Mouse (Mus musculus) CH12.LX (cell line): ENCODE results near the gene Dpp4. TPM values are rescaled to one million over a fixed set of nuclear protein-coding genes. Genes with fewer than 3 reads are reported as not detected.

ENCODE experiments used
- DNase-seq: peaks from one replicate; pipeline ENCODE4 v3.0.0-alpha.2; 2013; ENCODE audit errors: extremely low read depth
- H3K27ac ChIP-seq: 2 replicates; pipeline ENCODE4 v1.5.1; 2012; ENCODE audit warnings: low read depth, mild to moderate bottlenecking, control low read depth, moderate library complexity; ENCODE audit not compliant: insufficient read depth
- H3K27me3 ChIP-seq: replicated peaks from 2 replicates; pipeline ENCODE3; 2012; ENCODE audit warnings: inconsistent platforms
- H3K36me3 ChIP-seq, 2 experiments: replicated peaks in 1 of 2; 2 replicates each; pipeline versions ENCODE3 to v1.6.1; 2012; ENCODE audit warnings: inconsistent platforms in 1 of 2, low read length in 1 of 2, mild to moderate bottlenecking in 1 of 2, mixed read lengths in 1 of 2, moderate library complexity in 1 of 2; ENCODE audit not compliant: control insufficient read depth in 1 of 2, insufficient read depth in 1 of 2
- H3K4me1 ChIP-seq, 2 experiments: 2 replicates each; pipeline ENCODE4 v1.6.1; 2012; ENCODE audit warnings: inconsistent platforms in 1 of 2, moderate library complexity in 1 of 2; ENCODE audit not compliant: insufficient read depth in 2 of 2, control insufficient read depth in 1 of 2
- H3K4me2 ChIP-seq: 2 replicates; pipeline ENCODE4 v1.6.1; 2012; ENCODE audit warnings: low read depth, mild to moderate bottlenecking, control low read depth; ENCODE audit not compliant: poor library complexity, insufficient read depth, severe bottlenecking
- H3K4me3 ChIP-seq, 3 experiments: fragments of 150-350 bp in 1 of 3; sonication (generic) in 1 of 3; replicated peaks in 1 of 3; 2 replicates each; pipeline versions ENCODE3 to v1.5.1; 2011 to 2012; ENCODE audit warnings: low read depth in 2 of 3, low read length in 2 of 3, mild to moderate bottlenecking in 2 of 3, moderate library complexity in 2 of 3, control low read depth in 1 of 3, improper control_type of control experiment in 1 of 3, inconsistent platforms in 1 of 3, mixed read lengths in 1 of 3; ENCODE audit not compliant: poor library complexity in 1 of 3
- H3K79me2 ChIP-seq: replicated peaks from 2 replicates; pipeline ENCODE4 v1.6.1; 2012; ENCODE audit warnings: mild to moderate bottlenecking, moderate library complexity; ENCODE audit not compliant: control insufficient read depth, poor library complexity, insufficient read depth, severe bottlenecking; ENCODE audit errors: extremely low read depth
- H3K9ac ChIP-seq: 2 replicates; pipeline ENCODE4 v1.6.1; 2012; ENCODE audit warnings: low read depth, mild to moderate bottlenecking, control low read depth, moderate library complexity; ENCODE audit not compliant: insufficient read depth
- H3K9me3 ChIP-seq: replicated peaks from 2 replicates; pipeline ENCODE3; 2012; ENCODE audit warnings: low read length, inconsistent platforms, mixed read lengths
- CHD2 ChIP-seq: IDR thresholded peaks from 2 replicates; pipeline ENCODE4 v1.6.1; 2011; ENCODE audit warnings: low read length, improper control_type of control experiment
- E2F4 ChIP-seq: IDR thresholded peaks from 2 replicates; pipeline ENCODE4 v1.6.1; 2011; ENCODE audit warnings: low read depth, low read length, improper control_type of control experiment; ENCODE audit not compliant: insufficient replicate concordance
- EP300 ChIP-seq: IDR thresholded peaks from 2 replicates; pipeline ENCODE4 v1.6.1; 2011; ENCODE audit warnings: low read length, improper control_type of control experiment
- ETS1 ChIP-seq: conservative IDR thresholded peaks from 2 replicates; pipeline ENCODE4 v1.6.1; 2012; ENCODE audit warnings: low read depth, mild to moderate bottlenecking, inconsistent platforms, low read length, improper control_type of control experiment, moderate library complexity
- HCFC1 ChIP-seq: IDR thresholded peaks from 2 replicates; pipeline ENCODE4 v1.6.1; 2012; ENCODE audit warnings: low read depth, mild to moderate bottlenecking, inconsistent platforms, low read length, improper control_type of control experiment
- IRF4 ChIP-seq: IDR thresholded peaks from 2 replicates; pipeline ENCODE4 v1.6.1; 2014; ENCODE audit warnings: low read depth, mild to moderate bottlenecking, inconsistent platforms, low read length, improper control_type of control experiment
- JUND ChIP-seq: conservative IDR thresholded peaks from 2 replicates; pipeline ENCODE4 v1.6.1; 2011; ENCODE audit warnings: low read depth, low read length, improper control_type of control experiment
- MXI1 ChIP-seq: IDR thresholded peaks from 2 replicates; pipeline ENCODE4 v1.6.1; 2011; ENCODE audit warnings: mild to moderate bottlenecking, low read depth, low read length, improper control_type of control experiment
- NELFE ChIP-seq: IDR thresholded peaks from 2 replicates; pipeline ENCODE4 v1.6.1; 2011; ENCODE audit warnings: low read depth, low read length, improper control_type of control experiment
- PAX5 ChIP-seq: IDR thresholded peaks from 2 replicates; pipeline ENCODE4 v1.6.1; 2012; ENCODE audit warnings: low read length, inconsistent platforms, mixed read lengths
- POLR2A ChIP-seq: IDR thresholded peaks from 2 replicates; pipeline ENCODE4 v1.6.1; 2011; ENCODE audit warnings: low read depth, mild to moderate bottlenecking, improper control_type of control experiment, low read length
- POLR2AphosphoS2 ChIP-seq: IDR thresholded peaks from 2 replicates; pipeline ENCODE4 v1.6.1; 2011; ENCODE audit warnings: low read depth, low read length, improper control_type of control experiment
- SMC3 ChIP-seq: IDR thresholded peaks from 2 replicates; pipeline ENCODE4 v1.6.1; 2011; ENCODE audit warnings: low read depth, low read length, improper control_type of control experiment
- TBP ChIP-seq: conservative IDR thresholded peaks from 2 replicates; pipeline ENCODE4 v1.6.1; 2011; ENCODE audit warnings: low read depth, low read length, improper control_type of control experiment
- TCF12 ChIP-seq: IDR thresholded peaks from 2 replicates; pipeline ENCODE4 v1.6.1; 2014; ENCODE audit warnings: low read depth, mild to moderate bottlenecking, inconsistent platforms, low read length, improper control_type of control experiment
- UBTF ChIP-seq: IDR thresholded peaks from 2 replicates; pipeline ENCODE4 v1.6.1; 2012; ENCODE audit warnings: low read depth, mild to moderate bottlenecking, inconsistent platforms, low read length, improper control_type of control experiment, moderate library complexity
- USF1 ChIP-seq: IDR thresholded peaks from 2 replicates; pipeline ENCODE4 v1.6.1; 2014; ENCODE audit warnings: low read depth, mild to moderate bottlenecking, inconsistent platforms, low read length, improper control_type of control experiment
- USF2 ChIP-seq: conservative IDR thresholded peaks from 2 replicates; pipeline ENCODE4 v1.6.1; 2011; ENCODE audit warnings: low read depth, low read length, improper control_type of control experiment
- ZKSCAN1 ChIP-seq: IDR thresholded peaks from 2 replicates; pipeline ENCODE4 v1.6.1; 2012; ENCODE audit warnings: low read depth, inconsistent platforms, low read length, improper control_type of control experiment, borderline replicate concordance
- ZMIZ1 ChIP-seq: IDR thresholded peaks from 2 replicates; pipeline ENCODE4 v1.6.1; 2012; ENCODE audit warnings: low read depth, mild to moderate bottlenecking, inconsistent platforms, low read length, improper control_type of control experiment
- ZNF384 ChIP-seq: IDR thresholded peaks from 2 replicates; pipeline ENCODE4 v1.6.1; 2012; ENCODE audit warnings: low read depth, low read length, improper control_type of control experiment, inconsistent platforms
- dilution Hi-C: fragments of 300-500 bp; cut with MboI; formaldehyde crosslinking; loops from 2 replicates; pipeline ENCODE4 v1.14.3; 2020; ENCODE audit warnings: low sequenced_read_pairs; ENCODE audit not compliant: extremely low pct_unique_long_range_greater_than_20kb, extremely low pct_ligation_motif_present
- in situ Hi-C: fragments of 300-500 bp; cut with MboI; formaldehyde crosslinking; loops from 3 replicates; pipeline ENCODE4 v1.14.3; 2019; ENCODE audit warnings: low sequenced_read_pairs, low pct_ligation_motif_present, low pct_unique_long_range_greater_than_20kb, mixed read lengths
- polyA plus RNA-seq: library from polyadenylated mRNA; unstranded; fragments of >175 nt; gene quantifications from 2 replicates; pipeline ENCODE4 v1.2.1, GENCODE M21; 2012; ENCODE audit warnings: low read depth; ENCODE audit not compliant: insufficient read length
- total RNA-seq, 2 experiments: library from RNA; depleted of rRNA; stranded (reverse); fragments of 300-350 nt in 1 of 2; fragments of >200 nt in 1 of 2; gene quantifications; 2 replicates each; pipeline ENCODE4 v1.2.3; 2012 to 2014

Dpp4 gene
- total and polyA plus RNA-seq, 3 experiments: 0.04 to 3.6 (median 0.29) TPM

GRCm38 (mm10) chr2:62440083-62440482 is 28.1 kb upstream of the Dpp4 start:
- H3K27ac ChIP-seq: no peak overlapping the region
- H3K9ac ChIP-seq: no peak overlapping the region
- H3K4me3 ChIP-seq: peak overlapping the region in 1 of 3 experiments; percentile 68
- no peaks in the 10 kb centered on the region for H3K27me3 ChIP-seq
- peaks cover 0 to 2% of the 10 kb centered on the region in 2 experiments for H3K36me3 ChIP-seq
- DNase-seq: no peak
- dilution Hi-C loops (no loop called here), in situ Hi-C loops (no loop called here)
- no peak for TF ChIP-seq UBTF
- TF ChIP-seq ETS1: no peak
- no peak for TF ChIP-seq JUND
- no peak for TF ChIP-seq TBP
- TF ChIP-seq POLR2AphosphoS2: no peak
- H3K4me1 ChIP-seq: peaks cover 0 to 28% of the 10 kb centered on the region in 2 experiments; a peak in 3 of 4 replicates
- H3K4me2 ChIP-seq: 0 out of 2 replicates have a peak overlapping the region, but pooled peaks have one; percentile 21
- no peaks in the 10 kb centered on the region for H3K9me3 ChIP-seq
- H3K79me2 ChIP-seq: no peaks in the 10 kb centered on the region

GRCm38 (mm10) chr2:62431245-62431795 is 19.3 kb upstream of the Dpp4 start:
- Histone ChIP-seq H3K4me1 (peaks cover 2 to 16% of the 10 kb centered on the region in 2 experiments; a peak in 3 of 4 replicates), H3K79me2 (no peaks in the 10 kb centered on the region), H3K9me3 (no peaks in the 10 kb centered on the region), H3K4me3 (no peak overlapping the region), H3K9ac (no peak overlapping the region), H3K4me2 (no peak overlapping the region), H3K27me3 (no peaks in the 10 kb centered on the region), H3K36me3 (no peaks in the 10 kb centered on the region), H3K27ac (no peak overlapping the region)
- no peak for TF ChIP-seq MXI1
- TF ChIP-seq ZMIZ1: no peak
- no peak for TF ChIP-seq ZNF384
- TF ChIP-seq SMC3: no peak
- no peak for TF ChIP-seq TCF12
- no peak for TF ChIP-seq CHD2
- TF ChIP-seq TBP: no peak
- no peak for TF ChIP-seq NELFE
- no peak for TF ChIP-seq ZKSCAN1
- TF ChIP-seq USF2: no peak
- TF ChIP-seq POLR2A: no peak
- TF ChIP-seq IRF4: no peak
- TF ChIP-seq ETS1: no peak
- no peak for TF ChIP-seq E2F4
- no peak for TF ChIP-seq EP300
- no peak for TF ChIP-seq HCFC1
- no peak for TF ChIP-seq PAX5
- no peak for TF ChIP-seq POLR2AphosphoS2
- TF ChIP-seq JUND: no peak
- TF ChIP-seq USF1: no peak
- no peak for DNase-seq
- in situ Hi-C loops (loop anchor here (10.0 kb wide), 1 partner anchor 97 kb away; no protein-coding TSS in a partner anchor), dilution Hi-C loops (no loop called here)
